Mouse (Mus musculus) heart, postnatal 0 days (tissue): ENCODE results near the gene Dmp1.

Experiments used
- CTCF ChIP-seq: IDR thresholded peaks from 2 replicates; pipeline ENCODE4 v1.5.1; 2016; ENCODE audit warnings: antibody characterized with exemption, control low read depth, low read depth
- EP300 ChIP-seq: IDR thresholded peaks from 2 replicates; pipeline ENCODE4 v1.6.1; 2016; ENCODE audit warnings: antibody characterized with exemption, low read depth

DNA sequence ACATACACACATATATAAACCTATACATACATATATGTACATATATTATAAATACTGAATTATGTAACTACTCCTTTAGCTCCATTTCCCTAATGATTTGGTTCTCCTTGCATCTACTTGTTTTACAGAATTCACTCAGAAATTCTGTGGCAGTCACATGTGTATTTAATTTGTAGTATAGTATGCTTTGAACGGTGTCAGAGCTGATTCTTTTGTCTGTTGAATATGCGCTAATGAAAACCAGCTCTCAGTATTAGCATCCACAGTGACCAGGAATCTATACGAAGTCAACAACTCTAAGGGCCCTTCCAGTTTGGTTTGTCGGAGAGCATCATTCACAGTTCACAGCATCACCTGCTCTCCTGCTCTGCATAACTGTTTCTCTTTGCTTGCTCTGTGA, 38.9 kb upstream of the Dmp1 start:
- TF ChIP-seq CTCF (no peak), EP300 (no peak)
